Mouse (Mus musculus) intestine, embryonic 16.5 days (tissue): ENCODE measurements around the gene Tbce. TPM values are rescaled to one million over a fixed set of nuclear protein-coding genes. Genes with fewer than 3 reads are reported as not detected.

ENCODE experiments used
- ATAC-seq: fragments of 200-750 bp; cut with Nextera tagmentation; 2 replicates; pipeline ENCODE4 v1.8.0; 2017; ENCODE audit warnings: moderate TSS enrichment, moderate library complexity
- H3K27ac ChIP-seq: fragments of 300-500 bp; sonication (generic); 2 replicates; pipeline ENCODE4 v1.5.1; 2014; ENCODE audit warnings: mild to moderate bottlenecking, low read length
- H3K27me3 ChIP-seq: fragments of 300-500 bp; sonication (generic); replicated peaks from 2 replicates; pipeline ENCODE4 v1.6.1; 2014; ENCODE audit warnings: low read length, control low read depth, mixed read lengths; ENCODE audit not compliant: control insufficient read depth, insufficient read depth
- H3K36me3 ChIP-seq: fragments of 300-500 bp; sonication (generic); 2 replicates; pipeline ENCODE4 v1.6.1; 2014; ENCODE audit warnings: low read length, control low read depth; ENCODE audit not compliant: control insufficient read depth, insufficient read depth
- H3K4me1 ChIP-seq: fragments of 300-500 bp; sonication (generic); 2 replicates; pipeline ENCODE4 v1.6.1; 2014; ENCODE audit warnings: low read length, control low read depth, mixed read lengths; ENCODE audit not compliant: control insufficient read depth, insufficient read depth
- H3K4me2 ChIP-seq: fragments of 300-500 bp; sonication (generic); 2 replicates; pipeline ENCODE4 v1.6.1; 2014; ENCODE audit warnings: low read depth, low read length, control low read depth
- H3K4me3 ChIP-seq: fragments of 300-500 bp; sonication (generic); 2 replicates; pipeline ENCODE4 v1.5.1; 2014; ENCODE audit warnings: mild to moderate bottlenecking, low read length
- H3K9ac ChIP-seq: fragments of 300-500 bp; sonication (generic); 2 replicates; pipeline ENCODE4 v1.6.1; 2014; ENCODE audit warnings: low read depth, low read length
- H3K9me3 ChIP-seq: fragments of 300-500 bp; sonication (generic); 2 replicates; pipeline ENCODE4 v1.6.1; 2016; ENCODE audit warnings: low read length, control low read depth; ENCODE audit not compliant: control insufficient read depth
- WGBS: fragments of 180-500 bp; shearing (Covaris S2); extraction: QIAGEN DNeasy Blood & Tissue Kit; methylation state at CpG from one replicate; pipeline ENCODE4 v1.1.7; 2014; 5-methylcytosine and 5-hydroxymethylcytosine counted together
- polyA plus RNA-seq: library from polyadenylated mRNA; unstranded; fragments of >200 nt; fragmentation: Nextera tagmentation; extraction: Ambion mirVana; gene quantifications from 2 replicates; pipeline ENCODE4 v1.2.1, GENCODE M21; 2015

The Tbce gene
- polyA plus RNA-seq, 1 experiment from 2014 or later = 41.3 TPM

- ATAC-seq = no peak
- Histone ChIP-seq H3K36me3 (no peaks in the 10 kb centered on the region), H3K4me3 (no peak overlapping the region), H3K9ac (no peak overlapping the region), H3K4me1 (peaks cover 5% of the 10 kb centered on the region; the same call in 1 of the 2 replicates), H3K4me2 (no peak overlapping the region), H3K27me3 (no peaks in the 10 kb centered on the region), H3K27ac (no peak overlapping the region), H3K9me3 (no peaks in the 10 kb centered on the region)
- 89% methylated on average over 4 of the region's 4 CpGs for WGBS
Observed at GRCm38 (mm10) chr13:13961046-13961445, 78.4 kb downstream of the Tbce start.

GRCm38 (mm10) chr13:13960211-13960610 lies 79.2 kb downstream of the Tbce start:
- Histone ChIP-seq H3K9me3 (no peaks in the 10 kb centered on the region), H3K4me3 (no peak overlapping the region), H3K9ac (no peak overlapping the region), H3K27ac (no peak overlapping the region), H3K27me3 (no peaks in the 10 kb centered on the region), H3K4me2 (no peak overlapping the region), H3K36me3 (no peaks in the 10 kb centered on the region), H3K4me1 (peaks cover 5% of the 10 kb centered on the region)
- WGBS = 90% methylated on average over 4 of the region's 4 CpGs
- no peak for ATAC-seq

- Histone ChIP-seq H3K4me2 (no peak overlapping the region), H3K9ac (no peak overlapping the region), H3K27me3 (no peaks in the 10 kb centered on the region), H3K36me3 (no peaks in the 10 kb centered on the region), H3K4me3 (no peak overlapping the region), H3K4me1 (peaks cover 8% of the 10 kb centered on the region), H3K27ac (no peak overlapping the region), H3K9me3 (no peaks in the 10 kb centered on the region)
- WGBS = 64% methylated on average over 4 of the region's 4 CpGs
- ATAC-seq = no peak
Observed at GRCm38 (mm10) chr13:13956686-13957085, 82.8 kb downstream of the Tbce start.

- peak overlapping the region; percentile 95 for H3K9ac ChIP-seq
- H3K4me1 ChIP-seq = peaks cover 8% of the 10 kb centered on the region
- H3K4me2 ChIP-seq = peak overlapping the region; percentile 64
- H3K27ac ChIP-seq = peak overlapping the region; percentile 82
- no peaks in the 10 kb centered on the region for H3K9me3 ChIP-seq
- WGBS = under 1% methylated on average over 29 of the region's 29 CpGs
- ATAC-seq = peak; percentile 55
- H3K27me3 ChIP-seq = no peaks in the 10 kb centered on the region
- H3K36me3 ChIP-seq = no peaks in the 10 kb centered on the region
- peak overlapping the region; percentile 97 for H3K4me3 ChIP-seq
Observed at GRCm38 (mm10) chr13:13954931-13955330, 84.5 kb downstream of the Tbce start.

- WGBS = under 1% methylated on average over 75 of the region's 78 CpGs
- H3K27me3 ChIP-seq = no peaks in the 10 kb centered on the region
- H3K4me3 ChIP-seq = peak within 1 kb of the TSS; percentile 97
- H3K27ac ChIP-seq = peak within 1 kb of the TSS; percentile 82
- H3K9me3 ChIP-seq = no peaks in the 10 kb centered on the region
- H3K36me3 ChIP-seq = no peaks in the 10 kb centered on the region
- peaks cover 8% of the 10 kb centered on the region for H3K4me1 ChIP-seq
- ATAC-seq = peak; percentile 99
- peak within 1 kb of the TSS; percentile 95 for H3K9ac ChIP-seq
- H3K4me2 ChIP-seq = peak within 1 kb of the TSS; percentile 85
Observed at GRCm38 (mm10) chr13:13953874-13954832, 85.3 kb downstream of the Tbce start, which contains the start of gene B3galnt2. Gene B3galnt2, plus strand, starts transcription at chr13:13954469.

Other genes with a start within 250 kb of the Tbce start
- 30.0 and 32.9 TPM in 2 replicates for gene B3galnt2, start 85.2 kb downstream of the Tbce start, polyA plus RNA-seq
- 40.0 and 46.5 TPM in 2 replicates for gene Arid4b, start 23.6 kb upstream of the Tbce start, polyA plus RNA-seq
- 36.7 and 36.8 TPM in 2 replicates for gene Ggps1, start 23.9 kb upstream of the Tbce start, polyA plus RNA-seq